Mouse (Mus musculus): Measurements from ENCODE around the gene Slamf7. TPM values are rescaled to one million over a fixed set of nuclear protein-coding genes. Genes with fewer than 3 reads are reported as not detected.

The Slamf7 gene
- polyA plus RNA-seq (2014; fragmentation: Illumina TruSeq; extraction: RNeasy Lipid Tissue Mini Kit (QIAGEN cat#74804); ENCODE audit: low read depth, low replicate concordance), result 0.42 TPM

GRCm38 (mm10) chr1:171652734-171653133 lies at the start of gene Slamf7:
TSS of gene Slamf7 (minus strand) at chr1:171653035.

DNA sequence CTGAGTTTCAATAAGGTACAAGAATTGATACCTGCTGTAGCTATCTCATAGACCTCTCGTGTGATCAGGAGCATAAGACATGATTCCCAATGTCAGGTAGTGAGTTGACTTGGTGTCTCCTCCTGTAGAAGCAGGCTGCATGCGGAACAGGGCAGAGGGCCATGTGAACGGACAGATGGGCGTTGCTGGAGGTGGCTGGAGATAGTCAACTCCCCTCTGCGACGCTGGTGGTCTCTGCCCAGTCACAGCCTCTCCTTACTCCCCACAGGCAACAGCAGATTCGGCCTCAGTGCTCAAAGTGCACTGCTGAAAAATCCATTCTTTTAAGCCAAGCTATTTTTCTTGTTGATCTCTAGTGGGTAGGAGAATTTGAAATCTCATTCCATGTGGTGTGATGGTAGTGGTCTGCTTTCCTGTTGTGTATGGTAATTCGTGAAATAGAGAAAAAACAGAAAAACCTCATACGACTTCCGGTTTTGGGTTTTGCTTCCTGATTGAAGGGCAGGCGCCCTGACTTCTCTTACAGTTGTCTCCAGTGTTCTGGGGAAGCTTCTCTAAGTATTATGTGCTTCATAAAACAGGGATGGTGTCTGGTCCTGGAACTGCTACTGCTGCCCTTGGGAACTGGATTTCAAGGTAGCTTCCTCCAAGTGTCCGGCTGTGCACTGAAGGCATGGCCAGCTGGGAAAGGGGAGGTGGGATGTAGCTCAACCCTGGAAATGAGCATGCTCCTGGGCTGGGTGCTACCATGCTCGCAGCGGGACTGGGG lies 28.9 kb upstream of the Slamf7 start, which contains the start of gene Cd48:
Cd48 (plus strand) TSS at position 479 of the 769 bp plus-strand sequence.

DNA sequence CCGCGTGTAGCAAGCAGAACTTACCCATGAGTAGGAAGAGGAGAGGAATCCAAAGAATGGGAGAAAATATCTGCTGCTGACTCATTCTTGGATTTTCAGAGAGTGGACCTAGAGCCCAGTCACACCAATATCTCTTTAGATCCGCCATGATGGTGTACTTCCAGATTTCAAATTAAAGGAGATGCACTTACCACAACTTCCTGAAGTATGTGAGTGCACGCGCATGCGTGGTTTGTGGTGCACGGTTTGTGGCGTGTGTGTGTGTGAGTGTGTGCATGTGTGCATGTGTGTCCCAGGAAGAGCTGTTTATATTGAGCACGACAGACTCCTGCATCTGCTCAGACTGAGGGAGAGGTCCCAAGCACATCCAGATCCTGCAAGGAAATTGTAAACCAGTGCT lies 45.7 kb downstream of the Slamf7 start, which contains the start of gene Ly9:
Ly9 (minus strand) TSS at position 235 of the 400 bp plus-strand sequence.

Other genes with a start within 250 kb of the Slamf7 start
- 2.3 TPM for gene Usf1, start 241.7 kb downstream of the Slamf7 start, polyA plus RNA-seq (2014; fragmentation: Illumina TruSeq; extraction: RNeasy Lipid Tissue Mini Kit (QIAGEN cat#74804); ENCODE audit: low read depth, low replicate concordance)
- 10.0 TPM for gene Tstd1, start 234.2 kb downstream of the Slamf7 start, polyA plus RNA-seq (2014; fragmentation: Illumina TruSeq; extraction: RNeasy Lipid Tissue Mini Kit (QIAGEN cat#74804); ENCODE audit: low read depth, low replicate concordance)
- 33.1 TPM for gene F11r, start 215.5 kb downstream of the Slamf7 start, polyA plus RNA-seq (2014; fragmentation: Illumina TruSeq; extraction: RNeasy Lipid Tissue Mini Kit (QIAGEN cat#74804); ENCODE audit: low read depth, low replicate concordance)
- 1.1 TPM for gene Alyref2, start 149.6 kb downstream of the Slamf7 start, polyA plus RNA-seq (2014; fragmentation: Illumina TruSeq; extraction: RNeasy Lipid Tissue Mini Kit (QIAGEN cat#74804); ENCODE audit: low read depth, low replicate concordance)
- gene Itln1, start 117.7 kb downstream of the Slamf7 start, polyA plus RNA-seq (2014; fragmentation: Illumina TruSeq; extraction: RNeasy Lipid Tissue Mini Kit (QIAGEN cat#74804); ENCODE audit: low read depth, low replicate concordance), result not detected
- gene Cd244a, start 93.8 kb downstream of the Slamf7 start, polyA plus RNA-seq (2014; fragmentation: Illumina TruSeq; extraction: RNeasy Lipid Tissue Mini Kit (QIAGEN cat#74804); ENCODE audit: low read depth, low replicate concordance), result not detected
- 1.8 TPM for gene Ly9, start 45.6 kb downstream of the Slamf7 start, polyA plus RNA-seq (2014; fragmentation: Illumina TruSeq; extraction: RNeasy Lipid Tissue Mini Kit (QIAGEN cat#74804); ENCODE audit: low read depth, low replicate concordance)
- gene Cd48, start 29.0 kb upstream of the Slamf7 start, polyA plus RNA-seq (2014; fragmentation: Illumina TruSeq; extraction: RNeasy Lipid Tissue Mini Kit (QIAGEN cat#74804); ENCODE audit: low read depth, low replicate concordance), result 6.4 TPM
- gene Slamf1, start 114.1 kb upstream of the Slamf7 start, polyA plus RNA-seq (2014; fragmentation: Illumina TruSeq; extraction: RNeasy Lipid Tissue Mini Kit (QIAGEN cat#74804); ENCODE audit: low read depth, low replicate concordance), result not detected
- gene Cd84, start 186.7 kb upstream of the Slamf7 start, polyA plus RNA-seq (2014; fragmentation: Illumina TruSeq; extraction: RNeasy Lipid Tissue Mini Kit (QIAGEN cat#74804); ENCODE audit: low read depth, low replicate concordance), result 10.8 TPM
- 0.95 TPM for gene Gm10521, start 242.6 kb upstream of the Slamf7 start, polyA plus RNA-seq (2014; fragmentation: Illumina TruSeq; extraction: RNeasy Lipid Tissue Mini Kit (QIAGEN cat#74804); ENCODE audit: low read depth, low replicate concordance)

Data from liver, adult 10 weeks (tissue).